Mouse (Mus musculus): Measurements from ENCODE around the gene Sp140.
"Not testable (repeated sequence)": the region's sequence is repeated elsewhere in the genome, so short reads cannot be mapped to it uniquely, and the experiment has no call there.

- TF ChIP-seq CTCF (IDR thresholded peaks at IDR 0.05; ENCODE audit: control insufficient read depth, insufficient read depth, insufficient replicate concordance, low read depth, low read length); POLR2A (IDR thresholded peaks at IDR 0.05; ENCODE audit: control insufficient read depth, low read depth, low read length): not testable (repeated sequence)
Measured at GRCm38 (mm10) chr1:85579199-85580147, 20.7 kb upstream of the Sp140 start.
